ENCODE assay signal across 8 mouse cellular contexts in the genomic region with DNA sequence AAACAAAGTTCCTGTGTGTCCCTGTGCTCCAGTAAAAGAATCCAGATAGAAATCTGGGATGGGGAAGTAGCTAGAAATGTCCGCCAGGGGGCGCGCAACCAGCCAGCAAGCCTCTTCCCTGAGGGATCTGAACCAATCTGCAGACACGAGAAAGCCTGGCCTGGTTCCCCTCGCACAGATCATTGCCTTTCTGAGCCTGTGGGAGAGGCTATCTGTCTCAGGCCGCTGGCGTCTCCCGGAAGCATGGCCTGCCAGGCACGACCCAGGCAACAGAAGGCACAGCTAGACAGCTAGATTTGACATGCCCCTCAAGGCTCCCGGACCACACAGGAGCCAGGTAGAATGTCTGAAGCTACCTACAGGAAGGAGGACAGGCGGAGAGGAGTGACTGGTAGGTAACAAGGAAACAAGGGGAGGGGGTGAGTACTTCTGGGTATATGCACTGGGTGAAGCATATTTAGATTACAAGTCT. TPM values are rescaled to one million over a fixed set of nuclear protein-coding genes. Genes with fewer than 3 reads are reported as not detected.
DNase-seq lines count a peak whose midpoint lies in the region; ATAC-seq and TF ChIP-seq lines count a peak whose summit lies in the region.

Dgcr6 (plus strand) TSS at position 130 of the 472 bp plus-strand sequence.

- H3K36me3 ChIP-seq in CH12.LX (replicated peaks in 1 of 2; ENCODE audit: control insufficient read depth in 1 of 2, insufficient read depth in 1 of 2, low read length in 1 of 2) = no peaks in the 10 kb centered on the region
- no peaks in the 10 kb centered on the region for H3K36me3 ChIP-seq in forebrain, embryonic 12.5 days (replicated peaks)
- no peaks in the 10 kb centered on the region for H3K36me3 ChIP-seq in heart, embryonic 15.5 days
- no peaks in the 10 kb centered on the region for H3K36me3 ChIP-seq in liver, embryonic 12.5 days
- no peaks in the 10 kb centered on the region for H3K36me3 ChIP-seq in stomach, postnatal 0 days (ENCODE audit: control insufficient read depth, insufficient read depth, low read length)

- dilution Hi-C loops in CH12.LX (cut with MboI; ENCODE audit: extremely low pct_ligation_motif_present, extremely low pct_unique_long_range_greater_than_20kb, low sequenced_read_pairs) = no loop called here

- no peak within 1 kb of the TSS for H3K27ac ChIP-seq in CH12.LX (ENCODE audit: insufficient read depth, low read depth)
- H3K27ac ChIP-seq in forebrain, embryonic 12.5 days = no peak within 1 kb of the TSS
- H3K27ac ChIP-seq in heart, embryonic 15.5 days = no peak within 1 kb of the TSS
- H3K27ac ChIP-seq in liver, embryonic 12.5 days = no peak within 1 kb of the TSS
- 0 out of 2 replicates have a peak within 1 kb of the TSS, but pooled peaks have one; percentile 49 for H3K27ac ChIP-seq in stomach, postnatal 0 days (replicated peaks)

- 13% methylated on average over 11 of the region's 11 CpGs for WGBS in forebrain, embryonic 12.5 days
- 13% methylated on average over 11 of the region's 11 CpGs for WGBS in heart, embryonic 15.5 days
- WGBS in liver, embryonic 12.5 days (ENCODE audit: insufficient replicate concordance) = 12% methylated on average over 11 of the region's 11 CpGs
- WGBS in stomach, postnatal 0 days = 11% methylated on average over 11 of the region's 11 CpGs

- H3K9ac ChIP-seq in CH12.LX (ENCODE audit: insufficient read depth, low read depth) = no peak within 1 kb of the TSS
- peak within 1 kb of the TSS; percentile 29; the same call in 1 of the 2 replicates for H3K9ac ChIP-seq in forebrain, embryonic 12.5 days
- 0 out of 2 replicates have a peak within 1 kb of the TSS, but pooled peaks have one; percentile 12 for H3K9ac ChIP-seq in heart, embryonic 15.5 days
- no peak within 1 kb of the TSS for H3K9ac ChIP-seq in liver, embryonic 12.5 days
- peak within 1 kb of the TSS; percentile 47; the same call in 1 of the 2 replicates for H3K9ac ChIP-seq in stomach, postnatal 0 days (ENCODE audit: low read length)

- TF ChIP-seq EP300 in CH12.LX (IDR thresholded peaks at IDR 0.05; ENCODE audit: low read length) = no peak
- no peak for TF ChIP-seq EP300 in stomach, postnatal 0 days (optimal IDR thresholded peaks at IDR 0.05)

- H3K4me1 ChIP-seq in CH12.LX (ENCODE audit: control insufficient read depth in 1 of 2, insufficient read depth in 2 of 2) = peaks cover 6 to 22% of the 10 kb centered on the region in 2 experiments
- H3K4me1 ChIP-seq in forebrain, embryonic 12.5 days = 0 out of 2 replicates have a peak, but pooled peaks cover 3% of the 10 kb centered on the region
- peaks cover 5% of the 10 kb centered on the region; the same call in 1 of the 2 replicates for H3K4me1 ChIP-seq in heart, embryonic 15.5 days (replicated peaks)
- no peaks in the 10 kb centered on the region for H3K4me1 ChIP-seq in liver, embryonic 12.5 days
- H3K4me1 ChIP-seq in stomach, postnatal 0 days (replicated peaks; ENCODE audit: control insufficient read depth, insufficient read depth) = 0 out of 2 replicates have a peak, but pooled peaks cover 2% of the 10 kb centered on the region

- in situ Hi-C loops in CH12.LX (cut with MboI; ENCODE audit: low pct_ligation_motif_present, low pct_unique_long_range_greater_than_20kb, low sequenced_read_pairs) = no loop called here

- H3K4me2 ChIP-seq in CH12.LX (ENCODE audit: insufficient read depth, low read depth, poor library complexity, severe bottlenecking) = peak within 1 kb of the TSS; percentile 25
- no peak within 1 kb of the TSS for H3K4me2 ChIP-seq in forebrain, embryonic 12.5 days
- H3K4me2 ChIP-seq in heart, embryonic 15.5 days = no peak within 1 kb of the TSS; the same call in 1 of the 2 replicates
- no peak within 1 kb of the TSS for H3K4me2 ChIP-seq in liver, embryonic 12.5 days
- H3K4me2 ChIP-seq in stomach, postnatal 0 days (replicated peaks; ENCODE audit: low read depth) = peak within 1 kb of the TSS; percentile 27

- TF ChIP-seq CTCF in CH12.LX (conservative IDR thresholded peaks at IDR 0.05 in 1 of 2, IDR thresholded peaks at IDR 0.05 in 1 of 2; ENCODE audit: low read depth in 2 of 2, low read length in 2 of 2) = peak; percentile 88 to 96
- TF ChIP-seq CTCF in stomach, postnatal 0 days (IDR thresholded peaks at IDR 0.05; ENCODE audit: low read depth) = peak; percentile 96

- H3K79me2 ChIP-seq in CH12.LX (replicated peaks; ENCODE audit: control insufficient read depth, extremely low read depth, insufficient read depth, poor library complexity, severe bottlenecking) = no peaks in the 10 kb centered on the region

- no peak for TF ChIP-seq POLR2A in CH12.LX (IDR thresholded peaks at IDR 0.05; ENCODE audit: low read depth, low read length)

- peak; percentile 82 for ATAC-seq in forebrain, embryonic 12.5 days (ENCODE audit: low FRiP score)
- ATAC-seq in heart, embryonic 15.5 days (replicated peaks; ENCODE audit: insufficient number of reproducible peaks, insufficient read depth, low FRiP score, low read depth) = peak; percentile 53; the same call in 1 of the 2 replicates
- ATAC-seq in liver, embryonic 12.5 days = peak; percentile 52; the same call in 1 of the 2 replicates
- ATAC-seq in stomach, postnatal 0 days (ENCODE audit: low FRiP score, low TSS enrichment) = peak; percentile 78

- no peaks in the 10 kb centered on the region for H3K9me3 ChIP-seq in CH12.LX (replicated peaks; ENCODE audit: low read length)
- H3K9me3 ChIP-seq in forebrain, embryonic 12.5 days = no peaks in the 10 kb centered on the region
- H3K9me3 ChIP-seq in heart, embryonic 15.5 days (replicated peaks) = no peaks in the 10 kb centered on the region
- H3K9me3 ChIP-seq in liver, embryonic 12.5 days (replicated peaks) = no peaks in the 10 kb centered on the region
- H3K9me3 ChIP-seq in stomach, postnatal 0 days (ENCODE audit: control insufficient read depth, low read length) = no peaks in the 10 kb centered on the region

- TF ChIP-seq RAD21 in CH12.LX (IDR thresholded peaks at IDR 0.05; ENCODE audit: low read depth, low read length) = peak; percentile 44

- peak within 1 kb of the TSS in 2 of 3 experiments; percentile 4 for H3K4me3 ChIP-seq in CH12.LX (replicated peaks in 1 of 3; ENCODE audit: low read depth in 2 of 3, low read length in 2 of 3, poor library complexity in 1 of 3)
- no peak within 1 kb of the TSS for H3K4me3 ChIP-seq in forebrain, embryonic 12.5 days (replicated peaks)
- no peak within 1 kb of the TSS for H3K4me3 ChIP-seq in heart, embryonic 15.5 days
- H3K4me3 ChIP-seq in liver, embryonic 12.5 days = no peak within 1 kb of the TSS
- no peak within 1 kb of the TSS for H3K4me3 ChIP-seq in stomach, postnatal 0 days (ENCODE audit: low read depth, low read length)

- peak; percentile 63 for DNase-seq in CH12.LX (ENCODE audit: extremely low read depth)
- peak; percentile 25 for DNase-seq in c-Kit-negative CD71-positive TER-119-positive erythroid progenitor cells, embryonic 14.5 days (ENCODE audit: low read depth, low spot score)
- peak; percentile 85 for DNase-seq in kidney, postnatal 14 days
- peak; percentile 84 for DNase-seq in neural tube, embryonic 10.5 days (ENCODE audit: extremely low spot score, low spot score)
- peak; percentile 85 for DNase-seq in stomach, postnatal 0 days (ENCODE audit: low spot score)

- peaks cover 79% of the 10 kb centered on the region for H3K27me3 ChIP-seq in CH12.LX (replicated peaks)
- peaks cover 4% of the 10 kb centered on the region; the same call in 1 of the 2 replicates for H3K27me3 ChIP-seq in forebrain, embryonic 12.5 days
- no peaks in the 10 kb centered on the region for H3K27me3 ChIP-seq in heart, embryonic 15.5 days
- 0 out of 2 replicates have a peak, but pooled peaks cover 19% of the 10 kb centered on the region for H3K27me3 ChIP-seq in liver, embryonic 12.5 days (replicated peaks)
- H3K27me3 ChIP-seq in stomach, postnatal 0 days (ENCODE audit: control insufficient read depth, insufficient read depth, low read length) = no peaks in the 10 kb centered on the region

TF ChIP-seq in CH12.LX, 34 proteins besides CTCF, POLR2A, EP300 and RAD21:
- TF ChIP-seq SMC3 (IDR thresholded peaks at IDR 0.05; ENCODE audit: low read depth, low read length) (peak; percentile 76), UBTF (IDR thresholded peaks at IDR 0.05; ENCODE audit: low read depth, low read length) (no peak)

RNA-seq across cellular contexts. Expression of gene Dgcr6, which starts in this region (rescaled TPM):
- 38.5 and 41.5 TPM in 2 replicates for total RNA-seq in CH12.LX (2012; rRNA removed)
- total RNA-seq in CH12.LX (2014; rRNA removed) = 13.0 and 14.6 TPM in 2 replicates
- polyA plus RNA-seq in CH12.LX (2012; ENCODE audit: insufficient read length, low read depth) = 32.4 and 40.3 TPM in 2 replicates
- polyA plus RNA-seq in forebrain, embryonic 12.5 days (2016; fragmentation: Nextera tagmentation; extraction: Ambion mirVana) = 149 and 150 TPM in 2 replicates
- 55.8 and 60.4 TPM in 2 replicates for polyA plus RNA-seq in heart, embryonic 15.5 days (2015; fragmentation: Nextera tagmentation; extraction: Ambion mirVana)
- 40.4 and 40.5 TPM in 2 replicates for polyA plus RNA-seq in liver, embryonic 12.5 days (2016; fragmentation: Nextera tagmentation; extraction: Ambion mirVana)
- 82.8 and 85.8 TPM in 2 replicates for polyA plus RNA-seq in stomach, postnatal 0 days (2015; fragmentation: Nextera tagmentation; extraction: Ambion mirVana)

Comparison
In these comparisons a context has a peak if more than half of its experiments do, and no peak if none do; other contexts are left out.
1. DNase-seq: peak in every context shown above with its lines; median percentile 85 in kidney, postnatal 14 days; 85 in stomach, postnatal 0 days; 84 in neural tube, embryonic 10.5 days; 63 in CH12.LX; 25 in c-Kit-negative CD71-positive TER-119-positive erythroid progenitor cells, embryonic 14.5 days.
2. H3K4me2 ChIP-seq: peak in CH12.LX (single experiment) and stomach, postnatal 0 days (single experiment); none in forebrain, embryonic 12.5 days (single experiment), heart, embryonic 15.5 days (single experiment) and liver, embryonic 12.5 days (single experiment).
3. H3K4me3 ChIP-seq: peak in CH12.LX (2 of 3); none in forebrain, embryonic 12.5 days (single experiment), heart, embryonic 15.5 days (single experiment), liver, embryonic 12.5 days (single experiment) and stomach, postnatal 0 days (single experiment).
4. H3K9ac ChIP-seq: peak in forebrain, embryonic 12.5 days (single experiment), heart, embryonic 15.5 days (single experiment) and stomach, postnatal 0 days (single experiment); none in CH12.LX (single experiment) and liver, embryonic 12.5 days (single experiment).
5. Peak in every context shown above with its lines, with median percentiles within 50 percentile points of each other: ATAC-seq.